ENCODE assay signal across 12 mouse cellular contexts in genomic region chrX:57431610-57432009, GRCm38 (mm10). TPM values are rescaled to one million over a fixed set of nuclear protein-coding genes. Genes with fewer than 3 reads are reported as not detected.
A peak's percentile ranks its signal among the peaks of the same experiment; 100 is the strongest.
DNase-seq lines count a peak whose midpoint lies in the region; ATAC-seq and TF ChIP-seq lines count a peak whose summit lies in the region.
"Had no signal": no experiment of that assay in that cellular context is flagged by ENCODE, and none has a peak within 500 bp of the region (broad histone marks: within the 10 kb centered on the region; RNA-seq: fewer than 3 reads in every experiment).

No protein-coding gene starts in this region.

- no peak overlapping the region for H3K4me3 ChIP-seq in cerebellum, adult 2 months (replicated peaks; ENCODE audit: insufficient read depth, low read depth, low read length)
- H3K4me3 ChIP-seq in kidney, postnatal 0 days (replicated peaks; ENCODE audit: low read depth, low read length): no peak overlapping the region
- H3K4me3 ChIP-seq in kidney, embryonic 16.5 days (ENCODE audit: low read length): no peak overlapping the region
- H3K4me3 ChIP-seq: liver, embryonic 15.5 days; neural tube, embryonic 13.5 days had no signal

- no peaks in the 10 kb centered on the region for H3K9me3 ChIP-seq in kidney, postnatal 0 days (replicated peaks; ENCODE audit: low read length)
- no peaks in the 10 kb centered on the region for H3K9me3 ChIP-seq in kidney, embryonic 16.5 days (ENCODE audit: low read length)
- H3K9me3 ChIP-seq: liver, embryonic 15.5 days; neural tube, embryonic 13.5 days had no signal

- TF ChIP-seq POLR2A in cerebellum, adult 2 months (IDR thresholded peaks at IDR 0.05; ENCODE audit: borderline replicate concordance, insufficient read depth, low read length): no peak

- DNase-seq in cerebellum, adult 2 months: peak in 1 of 2 experiments; percentile 1
- DNase-seq in cerebellum, adult 18-20 months: no peak
- peak; percentile 27 for DNase-seq in kidney, postnatal 0 days (ENCODE audit: low spot score)
- DNase-seq in 416B (ENCODE audit: low read depth): peak; percentile 23
- peak; percentile 47 for DNase-seq in embryo, embryonic 10.5 days (ENCODE audit: low spot score)
- no peak for DNase-seq in thymus, postnatal 36 days
- no peak for DNase-seq in testis, postnatal 10 days (ENCODE audit: low spot score)

- no peak overlapping the region for H3K9ac ChIP-seq in kidney, postnatal 0 days (ENCODE audit: low read depth, low read length)
- H3K9ac ChIP-seq in kidney, embryonic 16.5 days (replicated peaks; ENCODE audit: low read length): no peak overlapping the region
- H3K9ac ChIP-seq: liver, embryonic 15.5 days; neural tube, embryonic 13.5 days had no signal

- no peak overlapping the region for H3K27ac ChIP-seq in cerebellum, adult 2 months (ENCODE audit: insufficient read depth, low read length)
- H3K27ac ChIP-seq in kidney, postnatal 0 days: no peak overlapping the region
- H3K27ac ChIP-seq in kidney, embryonic 16.5 days (ENCODE audit: low read length): no peak overlapping the region
- H3K27ac ChIP-seq: liver, embryonic 15.5 days; neural tube, embryonic 13.5 days had no signal

- TF ChIP-seq CTCF in cerebellum, adult 2 months (IDR thresholded peaks at IDR 0.05; ENCODE audit: borderline replicate concordance, insufficient read depth, low read depth, low read length): peak; percentile 6; the same call in 1 of the 2 replicates
- TF ChIP-seq CTCF in kidney, postnatal 0 days (IDR thresholded peaks at IDR 0.05; ENCODE audit: low read depth): peak; percentile 60

- H3K4me1 ChIP-seq in cerebellum, adult 2 months (ENCODE audit: control insufficient read depth, insufficient read depth, low read length): no peaks in the 10 kb centered on the region
- H3K4me1 ChIP-seq in kidney, postnatal 0 days (replicated peaks; ENCODE audit: insufficient read depth, low read length): no peaks in the 10 kb centered on the region
- no peaks in the 10 kb centered on the region for H3K4me1 ChIP-seq in kidney, embryonic 16.5 days (ENCODE audit: insufficient read depth, low read length)
- H3K4me1 ChIP-seq: liver, embryonic 15.5 days; neural tube, embryonic 13.5 days had no signal

- no peak for ATAC-seq in kidney, postnatal 0 days (replicated peaks; ENCODE audit: low FRiP score, low read depth)
- no peak for ATAC-seq in kidney, embryonic 16.5 days (ENCODE audit: low FRiP score, low TSS enrichment)

- WGBS in cerebellum, adult 2 months: 2% methylated on average over 2 of the region's 2 CpGs
- 8% methylated on average over 2 of the region's 2 CpGs for WGBS in kidney, postnatal 0 days
- 7% methylated on average over 2 of the region's 2 CpGs for WGBS in kidney, embryonic 16.5 days

- no peak overlapping the region for H3K4me2 ChIP-seq in kidney, postnatal 0 days (ENCODE audit: low read length)
- no peak overlapping the region for H3K4me2 ChIP-seq in kidney, embryonic 16.5 days (replicated peaks; ENCODE audit: low read depth, low read length)
- H3K4me2 ChIP-seq: liver, embryonic 15.5 days; neural tube, embryonic 13.5 days had no signal

- no peaks in the 10 kb centered on the region for H3K27me3 ChIP-seq in cerebellum, adult 2 months (ENCODE audit: control insufficient read depth, insufficient read depth, low read length)
- no peaks in the 10 kb centered on the region for H3K27me3 ChIP-seq in kidney, postnatal 0 days (ENCODE audit: insufficient read depth, low read length)
- H3K27me3 ChIP-seq in kidney, embryonic 16.5 days (ENCODE audit: insufficient read depth, low read length): no peaks in the 10 kb centered on the region
- H3K27me3 ChIP-seq: liver, embryonic 15.5 days; neural tube, embryonic 13.5 days had no signal

- no peaks in the 10 kb centered on the region for H3K36me3 ChIP-seq in kidney, postnatal 0 days (ENCODE audit: insufficient read depth, low read length)
- no peaks in the 10 kb centered on the region for H3K36me3 ChIP-seq in kidney, embryonic 16.5 days (ENCODE audit: insufficient read depth, low read length)
- H3K36me3 ChIP-seq: liver, embryonic 15.5 days; neural tube, embryonic 13.5 days had no signal

RNA-seq across cellular contexts. Expression of gene Gm364, which starts 22.7 kb away (rescaled TPM):
- polyA plus RNA-seq in cerebellum, adult 2 months (2012; rRNA removed): not detected in 2 replicates
- polyA plus RNA-seq in kidney, postnatal 0 days (2015; fragmentation: Nextera tagmentation; extraction: Ambion mirVana): 0.06 TPM in 1 of 2 replicates, not detected in the other
- 0.08 TPM in 1 of 2 replicates, not detected in the other for polyA plus RNA-seq in kidney, embryonic 16.5 days (2015; fragmentation: Nextera tagmentation; extraction: Ambion mirVana)
- polyA plus RNA-seq: intestine, embryonic 14.5 days; neural tube, embryonic 13.5 days; stomach, embryonic 16.5 days had no signal

RNA-seq across cellular contexts. Expression of gene Rbmx, which starts 38.8 kb away (rescaled TPM):
- 67.9 and 69.9 TPM in 2 replicates for polyA plus RNA-seq in cerebellum, adult 2 months (2012; rRNA removed)
- polyA plus RNA-seq in kidney, postnatal 0 days (2015; fragmentation: Nextera tagmentation; extraction: Ambion mirVana): 102 and 107 TPM in 2 replicates
- polyA plus RNA-seq in kidney, embryonic 16.5 days (2015; fragmentation: Nextera tagmentation; extraction: Ambion mirVana): 137 and 143 TPM in 2 replicates

Comparison
In these comparisons a context has a peak if more than half of its experiments do, and no peak if none do; other contexts are left out.
1. DNase-seq: peak in kidney, postnatal 0 days (single experiment), 416B (single experiment) and embryo, embryonic 10.5 days (single experiment); none in cerebellum, adult 18-20 months (0 of 2), thymus, postnatal 36 days (0 of 2) and testis, postnatal 10 days (single experiment).